Mouse (Mus musculus) monocyte, adult 5-6 weeks (primary cell): ENCODE results near the gene Rnf126. TPM values are rescaled to one million over a fixed set of nuclear protein-coding genes. Genes with fewer than 3 reads are reported as not detected.

Experiments used
- ATAC-seq: fragments of 153-309, 156-312 bp; replicated peaks from 2 replicates; pipeline ENCODE4 v1.8.0; 2017; ENCODE audit warnings: mild to moderate bottlenecking; ENCODE audit not compliant: low TSS enrichment, insufficient number of reproducible peaks, severe bottlenecking, poor library complexity, low FRiP score
- total RNA-seq: library from RNA; stranded (forward); fragments of 200-1000, 200-491, 200-594 nt; gene quantifications from 3 replicates; pipeline ENCODE4 v1.2.3, GENCODE M21; 2017

Gene Rnf126
- total RNA-seq, 1 experiment from 2014 or later: 8.8 TPM

DNA sequence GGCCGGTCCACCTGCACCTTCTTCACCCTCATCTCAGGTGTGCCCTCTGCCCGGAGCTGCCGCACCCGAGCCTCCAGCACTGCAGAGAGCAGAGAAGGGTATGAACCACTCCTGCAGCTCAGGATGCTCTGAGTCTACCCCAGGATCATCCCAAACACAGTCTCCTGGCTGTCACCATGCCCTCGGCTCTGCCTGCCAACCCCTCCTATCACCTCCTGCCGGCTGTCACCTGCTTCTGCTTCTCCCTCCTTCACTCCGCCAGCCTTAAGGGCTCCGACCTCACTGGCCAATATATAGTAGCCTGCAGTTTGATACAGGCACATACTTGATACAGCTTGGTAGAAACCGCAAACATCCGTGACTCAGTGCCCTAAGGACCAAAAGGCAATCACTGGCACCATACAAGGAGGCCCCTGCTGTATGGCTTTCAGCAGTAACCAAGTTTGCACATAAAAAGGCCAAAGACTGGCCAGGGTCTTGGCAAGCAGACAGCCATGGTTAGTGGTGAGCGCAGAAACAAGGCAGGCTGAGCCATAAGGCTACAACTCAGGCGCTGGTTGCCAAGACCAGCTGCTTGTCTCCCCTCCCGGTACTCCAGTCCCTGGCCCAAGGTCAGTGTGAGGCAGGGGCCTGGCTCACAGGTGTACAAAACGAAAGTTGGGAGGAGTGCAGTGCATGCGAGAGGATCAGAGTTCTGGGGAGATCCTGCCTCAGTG lies 22.9 kb downstream of the Rnf126 start:
- no peak for ATAC-seq

DNA sequence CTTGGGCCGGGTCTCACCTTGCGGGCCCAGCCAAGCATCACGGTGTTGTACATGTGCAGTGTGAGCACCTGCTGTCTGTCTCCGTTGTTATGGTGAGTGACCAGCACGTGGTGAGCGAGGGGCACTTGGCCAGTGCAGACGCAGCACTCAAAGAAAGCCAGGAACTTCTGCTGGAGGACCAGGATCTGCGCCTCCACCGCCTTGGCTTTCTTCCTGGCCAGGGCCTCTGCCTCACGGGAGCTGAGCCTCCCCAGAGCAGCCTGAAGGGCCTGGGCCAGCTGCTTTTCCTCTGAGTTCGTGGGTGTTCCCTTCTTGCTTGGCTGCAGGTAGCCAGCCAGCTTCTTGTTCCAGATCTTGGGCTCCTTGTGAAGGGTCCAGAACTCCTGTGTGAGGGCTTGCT lies 23.6 kb downstream of the Rnf126 start:
- no peak for ATAC-seq

DNA sequence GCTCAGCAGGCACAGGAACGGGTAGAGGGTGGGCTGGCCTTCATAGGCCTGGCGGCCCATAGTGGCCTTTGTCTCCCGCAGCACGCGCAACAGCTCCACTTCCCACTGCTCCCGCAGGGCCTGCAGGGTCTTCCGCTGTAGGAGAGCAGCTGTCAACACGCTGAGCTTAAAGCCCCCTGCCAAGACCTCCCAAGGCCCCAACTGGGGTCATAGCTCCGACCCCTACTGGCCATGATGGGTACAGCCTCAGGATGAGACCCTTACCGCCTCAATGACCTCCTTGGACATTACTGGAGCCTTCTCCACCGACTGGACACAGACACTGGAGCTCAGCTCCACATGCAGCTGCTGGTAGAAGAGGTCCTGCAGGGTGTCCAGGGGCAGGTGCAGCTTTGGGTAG lies 25.9 kb downstream of the Rnf126 start:
- ATAC-seq: no peak

DNA sequence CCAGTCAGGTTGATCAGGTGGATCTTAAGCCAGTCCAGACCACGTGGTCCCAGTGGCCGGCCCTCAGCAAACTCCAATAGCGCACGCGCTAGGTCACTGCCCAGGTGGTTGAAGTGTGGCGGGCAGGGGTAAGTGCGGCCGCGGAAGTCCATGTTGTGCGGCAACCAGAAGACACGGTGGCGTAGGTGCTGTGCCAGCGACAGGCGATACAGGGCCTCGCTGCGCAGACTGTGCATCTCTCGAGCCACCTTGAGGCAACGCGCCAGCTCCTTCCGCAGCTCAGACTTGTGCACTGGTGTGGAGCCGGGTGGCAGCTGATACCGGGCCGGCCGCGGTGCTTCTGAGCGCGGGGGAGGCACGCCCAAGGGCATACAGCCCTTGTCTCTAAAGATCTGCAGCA lies 27.5 kb downstream of the Rnf126 start:
- ATAC-seq: no peak

DNA sequence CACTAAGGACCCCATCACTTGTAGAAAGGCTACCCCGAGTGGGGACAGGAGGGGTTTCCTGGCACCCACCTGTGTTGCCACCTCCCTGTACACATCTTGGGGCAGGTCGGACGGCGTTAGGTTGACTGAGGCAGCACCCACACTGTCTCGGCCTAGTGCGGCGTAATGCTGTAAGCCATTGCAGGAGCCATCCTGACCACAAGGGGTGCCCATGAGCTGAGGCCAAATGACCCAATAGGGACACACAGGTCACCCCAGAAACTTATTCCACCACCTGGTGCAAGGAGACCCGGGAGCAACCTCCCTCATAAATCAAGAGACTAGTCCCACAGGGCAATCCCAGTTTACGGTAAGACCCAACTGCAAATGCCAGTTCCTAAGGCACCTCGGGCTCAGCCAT lies 28.5 kb downstream of the Rnf126 start:
- no peak for ATAC-seq

DNA sequence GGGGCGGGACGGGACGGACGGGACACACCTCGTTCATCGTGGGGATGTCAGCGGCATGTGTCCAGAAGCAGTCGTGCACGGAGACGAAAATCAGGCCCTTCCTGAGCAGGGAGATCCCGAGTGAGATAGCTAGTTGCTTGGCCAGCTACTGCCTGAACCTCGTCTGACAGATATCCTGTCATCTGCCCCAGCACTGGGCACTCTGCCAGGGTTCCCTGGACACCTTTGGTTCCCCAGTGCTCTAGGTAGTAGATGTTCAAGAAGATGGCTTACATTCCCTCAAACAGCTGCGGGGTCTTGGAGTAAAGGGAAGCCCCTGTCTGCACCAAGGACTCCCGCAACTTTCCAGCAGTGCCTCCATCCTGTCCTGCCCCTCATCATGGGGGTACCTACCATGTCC lies 30.0 kb downstream of the Rnf126 start:
- ATAC-seq: no peak

DNA sequence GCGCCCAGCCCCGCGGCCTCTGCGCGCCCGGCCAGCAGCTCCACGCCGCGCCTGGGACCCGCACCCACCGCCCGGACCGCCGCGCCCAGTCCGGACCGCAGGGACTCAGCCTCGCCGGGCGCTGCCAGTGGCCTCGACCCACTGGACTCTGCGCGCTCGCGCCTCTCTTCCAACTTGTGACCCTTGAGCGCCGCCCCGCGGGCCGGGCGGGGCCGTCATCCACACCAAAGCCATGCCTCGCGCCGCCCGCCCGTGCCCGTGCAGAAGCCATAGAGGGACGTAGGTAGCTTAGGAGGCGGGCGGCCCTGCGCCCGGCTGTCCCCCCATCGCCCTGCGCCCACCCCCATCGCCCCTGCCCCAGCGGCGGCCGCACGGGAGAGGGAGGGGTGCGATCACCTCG lies 31.4 kb downstream of the Rnf126 start:
- ATAC-seq: no peak

DNA sequence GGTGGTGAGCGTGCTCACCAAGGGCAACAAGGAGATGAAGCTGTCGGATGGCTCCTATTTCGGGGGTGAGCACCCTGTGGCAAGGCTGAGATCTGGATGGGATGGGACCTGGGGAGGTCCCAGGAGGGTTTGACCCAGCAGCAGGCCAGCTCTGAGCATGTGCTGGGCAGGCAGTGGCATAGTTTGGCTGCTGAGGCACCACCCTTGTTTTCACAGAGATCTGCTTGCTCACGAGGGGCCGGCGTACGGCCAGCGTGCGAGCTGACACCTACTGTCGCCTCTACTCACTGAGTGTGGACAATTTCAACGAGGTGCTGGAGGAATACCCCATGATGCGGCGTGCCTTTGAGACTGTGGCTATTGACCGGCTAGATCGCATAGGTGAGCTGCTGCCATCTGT lies 32.9 kb downstream of the Rnf126 start:
- no peak for ATAC-seq

DNA sequence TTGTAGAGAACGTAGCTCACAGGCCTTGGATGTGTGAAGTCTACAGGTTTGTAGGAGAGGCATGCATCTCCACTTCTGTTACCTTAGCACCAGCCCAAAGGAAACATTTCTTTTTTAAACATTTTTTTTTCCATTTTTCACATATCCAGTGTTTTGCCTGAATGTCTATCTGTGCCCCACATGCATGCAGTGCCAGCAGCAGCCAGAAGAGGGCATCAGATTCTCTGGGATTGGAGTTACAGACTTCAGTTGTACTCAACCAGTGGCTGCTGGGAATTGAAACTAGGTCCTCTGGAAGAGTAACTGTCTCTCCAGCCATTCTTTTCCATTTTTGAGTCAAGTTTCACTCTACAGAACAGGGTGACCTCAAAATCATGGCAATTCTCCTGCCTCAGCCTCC lies 34.3 kb downstream of the Rnf126 start:
- ATAC-seq: no peak

DNA sequence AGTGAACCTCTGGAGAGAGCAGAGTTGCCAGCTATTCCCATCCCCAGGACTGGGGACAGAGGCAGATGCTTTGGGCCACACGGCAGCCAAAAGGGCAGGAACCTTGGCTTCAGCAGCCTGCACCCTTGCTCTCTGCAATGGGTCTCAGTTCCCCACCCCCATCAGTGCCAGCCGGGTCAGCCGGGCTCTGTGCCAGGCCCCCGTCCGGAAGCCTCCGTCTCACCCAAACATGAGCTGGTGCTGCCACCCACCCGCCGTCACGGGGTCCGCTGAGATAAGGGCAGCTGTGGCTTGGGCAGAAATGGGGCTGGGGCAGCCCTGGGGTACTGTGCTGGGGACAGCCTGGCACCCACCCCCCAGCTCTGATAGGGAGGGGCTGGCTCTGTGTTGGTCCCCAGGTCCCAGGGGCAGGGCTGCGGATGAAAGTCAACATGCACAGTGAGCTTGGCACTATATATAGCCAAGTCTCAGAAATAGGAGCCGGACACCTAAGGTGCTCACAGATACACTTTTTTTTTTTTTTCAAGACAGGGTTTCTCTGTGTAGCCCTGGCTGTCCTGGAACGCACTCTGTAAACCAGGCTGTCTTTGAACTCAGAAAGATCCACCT lies 37.3 kb downstream of the Rnf126 start:
- ATAC-seq: no peak

DNA sequence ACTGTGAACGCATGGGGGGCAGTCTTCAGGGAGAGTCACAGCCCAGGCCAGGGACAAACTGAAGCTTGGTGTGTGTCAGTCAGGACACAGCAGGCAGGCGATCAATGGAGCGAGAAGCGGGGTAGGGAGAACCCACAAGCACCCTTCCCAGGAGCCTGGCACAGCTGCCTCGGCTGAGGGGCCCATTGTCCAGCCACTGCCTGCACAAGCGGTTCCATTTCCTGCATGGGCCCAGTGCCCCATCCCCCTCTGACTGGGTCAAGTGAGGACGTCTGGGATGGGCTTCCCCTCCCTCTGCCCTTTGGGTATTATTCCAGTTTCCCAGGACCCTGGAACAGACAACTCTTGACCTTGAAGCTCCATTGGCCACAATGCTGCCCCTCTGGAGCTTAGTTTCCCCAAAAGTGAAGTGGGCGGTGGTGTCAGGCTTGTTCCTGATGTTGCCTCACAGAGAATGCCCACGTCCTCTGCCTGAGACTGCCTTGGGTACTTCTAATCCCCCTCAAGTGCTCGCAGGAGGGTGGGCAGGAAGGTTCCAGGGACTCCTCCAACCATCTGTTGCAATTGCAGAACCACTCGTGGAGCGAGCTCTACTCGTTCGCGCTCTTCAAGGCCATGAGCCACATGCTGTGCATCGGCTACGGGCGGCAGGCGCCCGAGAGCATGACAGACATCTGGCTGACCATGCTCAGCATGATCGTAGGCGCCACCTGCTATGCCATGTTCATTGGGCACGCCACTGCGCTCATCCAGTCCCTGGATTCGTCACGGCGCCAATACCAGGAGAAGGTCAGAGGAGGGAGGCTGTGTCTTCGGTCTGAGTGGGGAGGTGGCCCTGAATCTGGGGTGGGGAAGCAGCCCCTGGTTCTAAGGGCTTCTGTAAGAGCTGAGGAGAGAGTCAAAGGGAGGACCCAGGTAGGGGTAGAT lies 38.2 kb downstream of the Rnf126 start:
- no peak for ATAC-seq

DNA sequence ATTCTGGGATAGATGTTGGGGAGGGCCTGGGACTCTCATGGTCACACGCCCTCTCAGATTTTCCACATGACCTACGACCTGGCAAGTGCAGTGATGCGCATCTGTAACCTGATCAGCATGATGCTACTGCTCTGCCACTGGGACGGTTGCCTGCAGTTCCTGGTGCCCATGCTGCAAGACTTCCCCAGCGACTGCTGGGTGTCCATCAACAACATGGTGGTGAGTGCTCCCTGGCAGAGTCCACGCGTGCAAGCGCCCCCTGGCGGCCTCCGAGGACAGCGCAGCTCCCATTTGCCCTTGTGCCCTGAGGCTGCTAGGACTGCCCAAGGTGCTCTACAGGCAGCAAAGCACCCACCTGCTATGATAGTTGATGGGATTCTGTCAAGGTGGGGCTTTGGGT lies 40.7 kb downstream of the Rnf126 start:
- ATAC-seq: peak; percentile 37; the same call in 1 of the 2 replicates

DNA sequence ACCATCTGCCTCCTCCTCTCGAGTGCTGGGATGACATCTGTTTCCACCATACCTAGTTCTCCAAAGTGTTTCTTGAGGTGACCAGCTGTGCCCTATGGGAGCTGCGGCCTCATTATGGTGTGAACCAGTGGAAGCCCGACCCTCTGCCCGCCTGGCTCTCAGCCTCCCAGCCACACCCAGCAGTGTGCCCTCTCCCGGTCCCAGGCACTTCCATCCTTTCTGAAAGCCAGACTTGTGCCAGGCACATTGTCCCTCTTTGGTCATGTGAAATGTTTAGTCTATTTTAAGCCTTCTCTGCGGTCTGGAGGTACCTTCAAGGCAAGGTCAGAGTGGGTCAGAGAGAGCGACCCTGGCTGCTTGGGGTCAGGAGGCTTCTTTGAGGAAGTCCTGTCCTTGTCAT lies 43.1 kb downstream of the Rnf126 start:
- no peak for ATAC-seq

DNA sequence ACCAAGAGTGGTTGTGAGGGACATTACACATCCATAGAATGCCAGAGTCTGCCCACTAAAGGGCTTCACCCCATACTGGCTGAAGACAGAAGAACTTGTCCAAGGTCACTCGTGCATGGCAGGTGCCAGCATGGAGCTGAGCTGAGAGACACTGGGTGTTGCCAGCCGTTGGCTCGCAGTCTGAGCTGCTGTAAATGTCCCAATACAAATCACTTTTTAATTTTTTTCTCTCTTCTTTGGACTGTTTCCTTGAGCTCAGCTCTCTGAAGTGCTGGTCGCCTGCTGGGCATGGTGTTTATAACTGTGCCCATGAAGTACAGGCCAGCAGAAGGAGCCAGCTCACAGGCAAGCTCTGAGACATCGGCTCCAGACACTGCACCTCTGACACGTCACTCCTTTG lies 43.7 kb downstream of the Rnf126 start:
- no peak for ATAC-seq

DNA sequence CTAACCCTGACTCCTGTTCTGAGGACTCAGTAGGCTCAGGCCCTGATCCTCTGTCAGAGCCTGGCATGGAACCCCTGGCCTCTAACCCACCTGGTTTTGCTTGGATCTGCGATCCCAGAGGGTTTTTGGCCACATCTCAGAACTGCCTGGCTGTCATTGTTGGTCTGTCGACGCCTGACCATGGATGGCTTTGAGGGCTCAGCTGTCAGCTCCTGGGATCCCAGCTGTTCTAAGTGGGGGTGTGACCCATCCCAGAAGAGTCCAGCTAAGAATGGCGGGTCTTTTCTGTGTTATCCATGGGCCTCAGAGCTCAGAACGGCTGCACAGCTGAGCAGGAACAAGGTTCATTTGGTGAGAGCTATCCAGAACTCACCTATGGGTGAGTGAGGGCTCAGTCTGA lies 45.7 kb downstream of the Rnf126 start:
- ATAC-seq: no peak

DNA sequence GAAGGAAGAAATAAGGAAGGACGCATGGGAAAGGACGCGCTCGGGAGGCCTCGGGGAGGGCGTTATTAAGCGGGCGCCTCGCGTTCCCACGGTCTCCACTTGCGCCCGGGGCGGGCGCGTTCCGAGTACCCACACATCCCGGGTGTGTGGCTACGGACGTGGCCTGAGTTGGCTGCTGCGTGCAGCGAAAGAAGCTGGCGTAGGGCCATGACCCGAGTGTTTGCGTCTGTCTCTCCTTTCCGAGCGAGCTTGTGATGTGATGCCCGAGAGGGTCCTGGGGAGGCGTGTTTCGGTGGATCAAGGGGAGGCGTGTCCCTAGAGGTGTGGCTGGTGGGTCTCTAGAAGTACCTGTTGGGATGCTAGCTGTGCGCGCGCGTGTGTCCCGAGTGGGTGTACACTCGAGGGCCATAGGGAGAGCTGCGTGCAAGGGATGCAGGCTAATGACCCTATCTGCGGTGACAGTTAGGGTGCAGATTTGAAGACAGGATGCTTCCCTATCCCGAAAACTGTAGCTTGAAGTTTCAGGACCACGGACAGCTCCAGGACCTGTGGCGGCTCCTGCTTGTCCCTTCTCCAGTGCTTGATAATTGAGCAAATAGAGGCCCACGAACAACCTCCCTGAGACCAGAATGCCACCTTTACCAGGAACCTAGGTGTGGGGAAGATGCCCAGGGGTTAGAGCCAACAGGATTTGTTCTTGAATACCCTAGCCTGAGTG lies 49.0 kb downstream of the Rnf126 start:
- no peak for ATAC-seq

DNA sequence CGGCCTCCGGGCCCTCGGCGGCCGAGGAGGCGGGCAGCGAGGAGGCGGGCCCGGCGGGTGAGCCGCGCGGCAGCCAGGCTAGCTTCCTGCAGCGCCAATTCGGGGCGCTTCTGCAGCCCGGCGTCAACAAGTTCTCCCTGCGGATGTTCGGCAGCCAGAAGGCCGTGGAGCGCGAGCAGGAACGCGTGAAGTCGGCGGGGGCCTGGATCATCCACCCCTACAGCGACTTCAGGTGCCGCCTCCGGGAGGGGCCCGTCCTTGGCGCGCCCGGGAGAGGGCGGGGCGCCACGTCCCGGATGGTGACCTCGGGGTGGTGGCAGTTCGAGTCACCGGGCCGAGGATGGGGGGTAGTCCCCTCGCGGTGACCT lies 49.8 kb downstream of the Rnf126 start:
- ATAC-seq: no peak

DNA sequence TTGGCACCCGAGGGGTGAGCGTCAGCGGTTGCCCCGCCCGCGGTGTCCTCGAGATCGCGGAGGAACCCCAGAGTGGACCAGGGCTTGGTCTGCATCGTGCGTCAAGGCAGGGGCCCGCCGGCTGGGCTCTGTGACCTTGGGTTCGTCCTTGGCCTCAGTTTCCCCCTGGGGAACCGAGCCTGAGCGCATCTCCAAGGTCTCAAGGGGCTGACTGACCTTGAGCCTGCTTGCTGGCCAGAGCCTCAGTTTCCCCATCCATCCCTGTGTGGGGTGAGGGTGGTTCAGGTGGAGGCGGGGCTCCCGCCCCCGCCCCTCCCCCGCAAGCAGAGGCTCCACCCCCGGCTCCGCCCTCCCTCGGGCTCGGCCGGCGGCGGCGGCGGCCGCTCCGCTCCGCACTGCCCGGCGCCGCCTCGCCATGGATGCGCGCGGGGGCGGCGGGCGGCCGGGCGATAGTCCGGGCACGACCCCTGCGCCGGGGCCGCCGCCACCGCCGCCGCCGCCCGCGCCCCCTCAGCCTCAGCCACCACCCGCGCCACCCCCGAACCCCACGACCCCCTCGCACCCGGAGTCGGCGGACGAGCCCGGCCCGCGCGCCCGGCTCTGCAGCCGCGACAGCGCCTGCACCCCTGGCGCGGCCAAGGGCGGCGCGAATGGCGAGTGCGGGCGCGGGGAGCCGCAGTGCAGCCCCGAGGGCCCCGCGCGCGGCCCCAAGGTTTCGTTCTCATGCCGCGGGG lies 50.3 kb downstream of the Rnf126 start, which contains the start of gene Hcn2:
Gene Hcn2, plus strand, starts transcription at position 381 of the 734 bp plus-strand sequence.
- no peak for ATAC-seq
